8 mouse cellular contexts compared by ENCODE assay signal in the genomic region with DNA sequence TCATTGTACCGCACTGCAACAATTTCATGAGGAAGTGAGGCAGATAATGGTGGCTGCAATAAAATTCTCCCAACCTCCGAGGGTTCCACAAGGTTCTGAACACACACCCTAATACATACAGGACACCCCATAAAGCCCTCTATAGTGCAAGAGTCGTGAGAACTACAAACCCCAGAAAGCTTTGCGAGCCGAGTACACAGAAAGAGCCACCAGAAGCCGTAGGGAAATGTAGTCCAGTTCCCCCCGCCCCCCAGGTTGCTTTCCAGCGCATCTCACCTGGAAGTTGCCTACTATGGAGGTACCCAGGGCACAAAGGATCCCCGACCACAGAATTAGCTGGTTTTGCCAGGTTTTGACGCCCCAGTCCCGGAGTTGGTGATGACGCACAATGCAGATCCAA. TPM values are rescaled to one million over a fixed set of nuclear protein-coding genes. Genes with fewer than 3 reads are reported as not detected.
DNase-seq lines count a peak whose midpoint lies in the region; ATAC-seq lines count a peak whose summit lies in the region.

No protein-coding gene starts in this region.

- no peaks in the 10 kb centered on the region for H3K4me1 ChIP-seq in embryonic facial prominence, embryonic 13.5 days
- H3K4me1 ChIP-seq in liver, embryonic 15.5 days (replicated peaks), result peaks cover 7% of the 10 kb centered on the region; the same call in 1 of the 2 replicates
- H3K4me1 ChIP-seq in neural tube, embryonic 12.5 days, result no peaks in the 10 kb centered on the region

- peak overlapping the region; percentile 59 for H3K4me2 ChIP-seq in embryonic facial prominence, embryonic 13.5 days
- H3K4me2 ChIP-seq in liver, embryonic 15.5 days, result peak overlapping the region; percentile 57
- H3K4me2 ChIP-seq in neural tube, embryonic 12.5 days (replicated peaks), result peak overlapping the region; percentile 47

- no peak overlapping the region for H3K27ac ChIP-seq in embryonic facial prominence, embryonic 13.5 days
- no peak overlapping the region for H3K27ac ChIP-seq in liver, embryonic 15.5 days (replicated peaks)
- H3K27ac ChIP-seq in neural tube, embryonic 12.5 days, result no peak overlapping the region

- ATAC-seq in embryonic facial prominence, embryonic 13.5 days (ENCODE audit: insufficient number of reproducible peaks, insufficient read depth, low FRiP score, low TSS enrichment, low read depth), result no peak
- ATAC-seq in inflammation-experienced regulatory T-cells, adult 6 months, result peak; percentile 69
- no peak for ATAC-seq in liver, embryonic 15.5 days (ENCODE audit: insufficient read depth)
- ATAC-seq in neural tube, embryonic 12.5 days (ENCODE audit: low FRiP score, low read depth), result 0 out of 2 replicates have a peak, but pooled peaks have one; percentile 50

- H3K9ac ChIP-seq in embryonic facial prominence, embryonic 13.5 days, result peak overlapping the region; percentile 47; the same call in 1 of the 2 replicates
- H3K9ac ChIP-seq in liver, embryonic 15.5 days, result no peak overlapping the region
- H3K9ac ChIP-seq in neural tube, embryonic 12.5 days, result 0 out of 2 replicates have a peak overlapping the region, but pooled peaks have one; percentile 3

- no peaks in the 10 kb centered on the region for H3K9me3 ChIP-seq in embryonic facial prominence, embryonic 13.5 days
- H3K9me3 ChIP-seq in liver, embryonic 15.5 days (replicated peaks), result no peaks in the 10 kb centered on the region
- H3K9me3 ChIP-seq in neural tube, embryonic 12.5 days, result no peaks in the 10 kb centered on the region

- H3K4me3 ChIP-seq in embryonic facial prominence, embryonic 13.5 days, result peak overlapping the region; percentile 34
- peak overlapping the region; percentile 39 for H3K4me3 ChIP-seq in liver, embryonic 15.5 days (replicated peaks)
- H3K4me3 ChIP-seq in neural tube, embryonic 12.5 days, result no peak overlapping the region

- no peaks in the 10 kb centered on the region for H3K36me3 ChIP-seq in embryonic facial prominence, embryonic 13.5 days
- no peaks in the 10 kb centered on the region for H3K36me3 ChIP-seq in liver, embryonic 15.5 days (replicated peaks)
- H3K36me3 ChIP-seq in neural tube, embryonic 12.5 days, result no peaks in the 10 kb centered on the region

- DNase-seq in adrenal gland, postnatal 14 days, result peak; percentile 17
- DNase-seq in adrenal gland, adult 8-10 months, result no peak
- DNase-seq in A20 (ENCODE audit: low read depth, low spot score), result peak; percentile 44
- DNase-seq in adrenal gland, postnatal 4 days (ENCODE audit: low spot score in 2 of 2), result no peak

- 36% methylated on average over 12 of the region's 12 CpGs for WGBS in embryonic facial prominence, embryonic 13.5 days
- 26% methylated on average over 12 of the region's 12 CpGs for WGBS in liver, embryonic 15.5 days (ENCODE audit: insufficient replicate concordance)
- 40% methylated on average over 12 of the region's 12 CpGs for WGBS in neural tube, embryonic 12.5 days

- no peaks in the 10 kb centered on the region for H3K27me3 ChIP-seq in embryonic facial prominence, embryonic 13.5 days
- no peaks in the 10 kb centered on the region for H3K27me3 ChIP-seq in liver, embryonic 15.5 days
- no peaks in the 10 kb centered on the region for H3K27me3 ChIP-seq in neural tube, embryonic 12.5 days (replicated peaks)

RNA-seq across cellular contexts. Expression of gene Tmem150b, which starts 1.5 kb away (rescaled TPM):
- total RNA-seq in adrenal gland, postnatal 14 days (2021), result 0.30 and 0.79 TPM in 2 replicates
- total RNA-seq in adrenal gland, adult 8-10 months (2022), result 1 to 10 TPM in 1 of 4 experiments, under 1 TPM in 3; 0.49 to 1.1 (median 0.73) TPM
- 0.24 and 0.45 TPM in 2 replicates for polyA plus RNA-seq in embryonic facial prominence, embryonic 13.5 days (2015; fragmentation: Nextera tagmentation; extraction: Ambion mirVana)
- not detected for polyA plus RNA-seq in inflammation-experienced regulatory T-cells, adult 6 months (2017; shearing (Covaris generic))
- 0.14 and 0.37 TPM in 2 replicates for polyA plus RNA-seq in liver, embryonic 15.5 days (2015; fragmentation: Nextera tagmentation; extraction: Ambion mirVana)
- polyA plus RNA-seq in neural tube, embryonic 12.5 days (2016; fragmentation: Nextera tagmentation; extraction: Ambion mirVana), result 0.11 and 0.14 TPM in 2 replicates
- under 1 TPM; 0.11 to 0.25 TPM for total RNA-seq in adrenal gland, postnatal 4 days (2021)

RNA-seq across cellular contexts. Expression of gene Kmt5c, which starts 16.4 kb away (rescaled TPM):
- total RNA-seq in adrenal gland, postnatal 14 days (2021), result 60.3 and 70.7 TPM in 2 replicates
- 10 to 100 TPM; 31.0 to 59.8 (median 43.8) TPM for total RNA-seq in adrenal gland, adult 8-10 months (2022)
- 62.0 and 64.3 TPM in 2 replicates for polyA plus RNA-seq in embryonic facial prominence, embryonic 13.5 days (2015; fragmentation: Nextera tagmentation; extraction: Ambion mirVana)
- polyA plus RNA-seq in inflammation-experienced regulatory T-cells, adult 6 months (2017; shearing (Covaris generic)), result 10 to 100 TPM; 22.6 to 25.7 (median 24.9) TPM
- polyA plus RNA-seq in liver, embryonic 15.5 days (2015; fragmentation: Nextera tagmentation; extraction: Ambion mirVana), result 50.1 and 56.1 TPM in 2 replicates
- 96.5 and 98.5 TPM in 2 replicates for polyA plus RNA-seq in neural tube, embryonic 12.5 days (2016; fragmentation: Nextera tagmentation; extraction: Ambion mirVana)
- 10 to 100 TPM; 89.8 to 94.8 TPM for total RNA-seq in adrenal gland, postnatal 4 days (2021)

RNA-seq across cellular contexts. Expression of gene Cox6b2, which starts 29.4 kb away (rescaled TPM):
- total RNA-seq in adrenal gland, postnatal 14 days (2021), result 28.1 and 31.3 TPM in 2 replicates
- total RNA-seq in adrenal gland, adult 8-10 months (2022), result 10 to 100 TPM in 1 of 4 experiments, 1 to 10 TPM in 3; 5.1 to 10.3 (median 9.1) TPM
- polyA plus RNA-seq in embryonic facial prominence, embryonic 13.5 days (2015; fragmentation: Nextera tagmentation; extraction: Ambion mirVana), result 53.3 and 75.6 TPM in 2 replicates
- 1 to 10 TPM in 1 of 3 experiments, under 1 TPM in 1, not detected in 1; 0.86 to 1.4 TPM for polyA plus RNA-seq in inflammation-experienced regulatory T-cells, adult 6 months (2017; shearing (Covaris generic))
- 66.0 and 79.3 TPM in 2 replicates for polyA plus RNA-seq in liver, embryonic 15.5 days (2015; fragmentation: Nextera tagmentation; extraction: Ambion mirVana)
- 27.3 and 33.4 TPM in 2 replicates for polyA plus RNA-seq in neural tube, embryonic 12.5 days (2016; fragmentation: Nextera tagmentation; extraction: Ambion mirVana)
- 10 to 100 TPM; 36.6 to 40.4 TPM for total RNA-seq in adrenal gland, postnatal 4 days (2021)

RNA-seq across cellular contexts. Expression of gene Brsk1, which starts 33.1 kb away (rescaled TPM):
- total RNA-seq in adrenal gland, postnatal 14 days (2021), result 6.0 and 8.4 TPM in 2 replicates
- total RNA-seq in adrenal gland, adult 8-10 months (2022), result 1 to 10 TPM; 4.2 to 8.0 (median 7.4) TPM
- 2.7 and 3.1 TPM in 2 replicates for polyA plus RNA-seq in embryonic facial prominence, embryonic 13.5 days (2015; fragmentation: Nextera tagmentation; extraction: Ambion mirVana)
- polyA plus RNA-seq in inflammation-experienced regulatory T-cells, adult 6 months (2017; shearing (Covaris generic)), result under 1 TPM in 1 of 3 experiments, not detected in 2; 0.62 TPM
- polyA plus RNA-seq in liver, embryonic 15.5 days (2015; fragmentation: Nextera tagmentation; extraction: Ambion mirVana), result 0.03 and 0.12 TPM in 2 replicates
- polyA plus RNA-seq in neural tube, embryonic 12.5 days (2016; fragmentation: Nextera tagmentation; extraction: Ambion mirVana), result 5.0 and 5.5 TPM in 2 replicates
- total RNA-seq in adrenal gland, postnatal 4 days (2021), result 10 to 100 TPM; 14.4 to 17.0 TPM

RNA-seq across cellular contexts. Expression of gene Hspbp1, which starts 38.6 kb away (rescaled TPM):
- total RNA-seq in adrenal gland, postnatal 14 days (2021), result 34.0 and 37.9 TPM in 2 replicates
- total RNA-seq in adrenal gland, adult 8-10 months (2022), result 10 to 100 TPM; 43.1 to 66.5 (median 50.5) TPM
- polyA plus RNA-seq in embryonic facial prominence, embryonic 13.5 days (2015; fragmentation: Nextera tagmentation; extraction: Ambion mirVana), result 78.4 and 92.3 TPM in 2 replicates
- 10 to 100 TPM; 41.5 to 52.0 (median 46.5) TPM for polyA plus RNA-seq in inflammation-experienced regulatory T-cells, adult 6 months (2017; shearing (Covaris generic))
- polyA plus RNA-seq in liver, embryonic 15.5 days (2015; fragmentation: Nextera tagmentation; extraction: Ambion mirVana), result 54.4 and 58.1 TPM in 2 replicates
- 119 and 122 TPM in 2 replicates for polyA plus RNA-seq in neural tube, embryonic 12.5 days (2016; fragmentation: Nextera tagmentation; extraction: Ambion mirVana)
- total RNA-seq in adrenal gland, postnatal 4 days (2021), result 10 to 100 TPM; 41.3 to 43.6 TPM

Comparison
In these comparisons a context has a peak if more than half of its experiments do, and no peak if none do; other contexts are left out.
1. DNase-seq: peak in adrenal gland, postnatal 14 days (single experiment) and A20 (single experiment); none in adrenal gland, adult 8-10 months (single experiment) and adrenal gland, postnatal 4 days (0 of 2).
2. ATAC-seq: peak in inflammation-experienced regulatory T-cells, adult 6 months (single experiment) and neural tube, embryonic 12.5 days (single experiment); none in embryonic facial prominence, embryonic 13.5 days (single experiment) and liver, embryonic 15.5 days (single experiment).
3. RNA of gene Cox6b2, which starts 29.4 kb away (polyA plus RNA-seq): 66.0 to 79.3 TPM in liver, embryonic 15.5 days, 53.3 to 75.6 TPM in embryonic facial prominence, embryonic 13.5 days and 27.3 to 33.4 TPM in neural tube, embryonic 12.5 days; 0.86 to 1.4 TPM in inflammation-experienced regulatory T-cells, adult 6 months; every median in the first group is over 10 times any median in the second.
4. Peak in every context shown above with its lines, with median percentiles within 50 percentile points of each other: H3K4me2 ChIP-seq.